Mouse (Mus musculus) hindbrain, embryonic 15.5 days (tissue): ENCODE data around the gene Brca1. TPM values are rescaled to one million over a fixed set of nuclear protein-coding genes. Genes with fewer than 3 reads are reported as not detected.

Experiments
- ATAC-seq: fragments of 200-750 bp; cut with Nextera tagmentation; 2 replicates; pipeline ENCODE4 v1.8.0; 2017; ENCODE audit warnings: low read depth, moderate number of reproducible peaks, moderate TSS enrichment; ENCODE audit not compliant: low FRiP score
- H3K27ac ChIP-seq: fragments of 300-500 bp; sonication (generic); replicated peaks from 2 replicates; pipeline ENCODE4 v1.5.1; 2015; ENCODE audit warnings: mild to moderate bottlenecking, inconsistent platforms
- H3K27me3 ChIP-seq: fragments of 300-500 bp; sonication (generic); 2 replicates; pipeline ENCODE4 v1.6.1; 2015; ENCODE audit warnings: control low read depth, inconsistent platforms
- H3K36me3 ChIP-seq: fragments of 300-500 bp; sonication (generic); 2 replicates; pipeline ENCODE4 v1.6.1; 2015; ENCODE audit warnings: control low read depth, inconsistent platforms
- H3K4me1 ChIP-seq: fragments of 300-500 bp; sonication (generic); replicated peaks from 2 replicates; pipeline ENCODE4 v1.6.1; 2015; ENCODE audit warnings: control low read depth, inconsistent platforms
- H3K4me2 ChIP-seq: fragments of 300-500 bp; sonication (generic); 2 replicates; pipeline ENCODE4 v1.6.1; 2015; ENCODE audit warnings: moderate library complexity, mild to moderate bottlenecking, inconsistent platforms
- H3K4me3 ChIP-seq: fragments of 300-500 bp; sonication (generic); 2 replicates; pipeline ENCODE4 v1.5.1; 2015; ENCODE audit warnings: mild to moderate bottlenecking, inconsistent platforms
- H3K9ac ChIP-seq: fragments of 300-500 bp; sonication (generic); 2 replicates; pipeline ENCODE4 v1.6.1; 2015; ENCODE audit warnings: inconsistent platforms
- H3K9me3 ChIP-seq: fragments of 300-500 bp; sonication (generic); 2 replicates; pipeline ENCODE4 v1.6.1; 2016; ENCODE audit warnings: control low read depth, inconsistent platforms
- WGBS: fragments of 180-500 bp; shearing (Covaris S2); methylation state at CpG from one replicate; pipeline ENCODE4 v1.1.7; 2015; 5-methylcytosine and 5-hydroxymethylcytosine counted together
- polyA plus RNA-seq: library from polyadenylated mRNA; unstranded; fragments of >200 nt; fragmentation: Nextera tagmentation; extraction: Ambion mirVana; gene quantifications from 2 replicates; pipeline ENCODE4 v1.2.1, GENCODE M21; 2015

Gene Brca1
- polyA plus RNA-seq, 1 experiment from 2014 or later = 2.8 TPM

- H3K4me3 ChIP-seq = no peak overlapping the region
- no peak for ATAC-seq
- 81% methylated on average over 10 of the region's 10 CpGs for WGBS
- H3K4me1 ChIP-seq = no peaks in the 10 kb centered on the region
- H3K4me2 ChIP-seq = no peak overlapping the region
- H3K27me3 ChIP-seq = no peaks in the 10 kb centered on the region
- H3K9ac ChIP-seq = no peak overlapping the region
- no peaks in the 10 kb centered on the region for H3K9me3 ChIP-seq
- H3K27ac ChIP-seq = peak overlapping the region; percentile 21; the same call in 1 of the 2 replicates
- no peaks in the 10 kb centered on the region for H3K36me3 ChIP-seq
Observed at GRCm38 (mm10) chr11:101525056-101525455, 26.7 kb downstream of the Brca1 start.

- no peak overlapping the region for H3K9ac ChIP-seq
- no peaks in the 10 kb centered on the region for H3K36me3 ChIP-seq
- no peaks in the 10 kb centered on the region for H3K4me1 ChIP-seq
- H3K4me2 ChIP-seq = no peak overlapping the region
- no peak overlapping the region for H3K4me3 ChIP-seq
- ATAC-seq = no peak
- H3K27me3 ChIP-seq = no peaks in the 10 kb centered on the region
- no peak overlapping the region for H3K27ac ChIP-seq
- WGBS = 96% methylated on average over 8 of the region's 8 CpGs
- H3K9me3 ChIP-seq = no peaks in the 10 kb centered on the region
Observed at GRCm38 (mm10) chr11:101524446-101524845, 27.3 kb downstream of the Brca1 start.

DNA sequence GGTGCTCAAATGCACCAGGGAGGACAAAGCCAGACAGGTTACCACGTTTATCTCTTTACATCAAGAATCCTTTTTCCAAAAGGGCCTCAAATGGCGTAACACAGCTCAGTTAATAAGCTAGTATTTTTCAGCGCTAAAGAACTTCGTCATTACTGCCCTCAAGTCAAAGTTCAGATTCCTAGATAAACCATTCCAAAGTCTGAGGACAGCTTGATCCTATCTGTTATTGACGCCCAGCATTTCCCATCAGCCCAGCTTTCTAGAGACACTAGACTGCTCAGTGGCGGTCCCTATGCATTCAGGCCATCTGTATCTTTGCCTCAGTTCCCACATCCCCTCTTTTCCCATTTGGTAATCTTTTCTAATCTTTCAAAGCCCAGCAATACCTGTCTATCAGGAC is 32.4 kb downstream of the Brca1 start:
- no peak overlapping the region for H3K27ac ChIP-seq
- H3K4me1 ChIP-seq = no peaks in the 10 kb centered on the region
- no peak overlapping the region for H3K4me3 ChIP-seq
- no peaks in the 10 kb centered on the region for H3K9me3 ChIP-seq
- ATAC-seq = no peak
- H3K9ac ChIP-seq = no peak overlapping the region
- H3K27me3 ChIP-seq = no peaks in the 10 kb centered on the region
- no peaks in the 10 kb centered on the region for H3K36me3 ChIP-seq
- no peak overlapping the region for H3K4me2 ChIP-seq
- 89% methylated on average over 6 of the region's 6 CpGs for WGBS

DNA sequence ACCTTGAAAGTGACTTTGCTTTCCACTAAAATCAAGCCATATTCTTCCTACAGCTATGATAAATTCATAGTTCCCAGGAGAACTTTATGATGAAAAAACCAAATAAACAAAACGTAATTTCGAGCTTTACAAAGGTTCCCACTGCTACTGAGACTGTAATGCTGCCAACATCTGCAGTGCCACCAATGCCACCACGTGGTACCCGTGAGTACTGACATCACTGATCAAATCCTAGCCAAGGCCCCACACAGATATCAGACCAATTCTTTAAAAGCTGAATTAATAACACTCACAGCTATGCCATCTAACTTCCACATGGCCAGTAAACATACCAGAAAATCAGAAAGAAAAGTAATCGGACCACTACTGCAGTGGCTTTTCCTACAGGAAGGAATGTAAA is 32.8 kb downstream of the Brca1 start:
- Histone ChIP-seq H3K36me3 (no peaks in the 10 kb centered on the region), H3K4me3 (no peak overlapping the region), H3K9ac (no peak overlapping the region), H3K9me3 (no peaks in the 10 kb centered on the region), H3K4me2 (no peak overlapping the region), H3K27me3 (no peaks in the 10 kb centered on the region), H3K27ac (no peak overlapping the region), H3K4me1 (no peaks in the 10 kb centered on the region)
- WGBS = 74% methylated on average over 5 of the region's 5 CpGs
- ATAC-seq = no peak

DNA sequence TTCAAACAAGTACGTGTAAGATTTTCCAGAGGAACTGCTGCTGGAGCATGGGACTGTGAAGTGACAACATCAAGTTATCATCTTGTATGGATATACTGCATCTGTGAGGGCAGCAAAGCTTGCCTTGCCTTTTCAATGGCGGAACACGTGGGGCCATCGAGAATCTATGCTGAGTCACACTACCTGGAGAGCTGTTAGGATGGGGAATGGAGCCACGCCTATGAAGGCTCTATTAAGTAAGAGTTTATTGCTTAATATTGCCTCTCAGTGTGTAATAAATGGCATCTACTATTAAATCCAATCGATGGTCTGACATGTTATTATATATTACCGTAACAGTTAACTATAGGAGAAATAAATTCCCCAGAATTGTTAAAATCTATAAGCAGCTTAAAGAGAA is 44.7 kb downstream of the Brca1 start:
- H3K4me2 ChIP-seq = no peak overlapping the region
- no peaks in the 10 kb centered on the region for H3K27me3 ChIP-seq
- no peaks in the 10 kb centered on the region for H3K9me3 ChIP-seq
- no peaks in the 10 kb centered on the region for H3K4me1 ChIP-seq
- no peak overlapping the region for H3K9ac ChIP-seq
- no peaks in the 10 kb centered on the region for H3K36me3 ChIP-seq
- no peak overlapping the region for H3K4me3 ChIP-seq
- H3K27ac ChIP-seq = no peak overlapping the region
- WGBS = 91% methylated on average over 7 of the region's 7 CpGs
- ATAC-seq = no peak

DNA sequence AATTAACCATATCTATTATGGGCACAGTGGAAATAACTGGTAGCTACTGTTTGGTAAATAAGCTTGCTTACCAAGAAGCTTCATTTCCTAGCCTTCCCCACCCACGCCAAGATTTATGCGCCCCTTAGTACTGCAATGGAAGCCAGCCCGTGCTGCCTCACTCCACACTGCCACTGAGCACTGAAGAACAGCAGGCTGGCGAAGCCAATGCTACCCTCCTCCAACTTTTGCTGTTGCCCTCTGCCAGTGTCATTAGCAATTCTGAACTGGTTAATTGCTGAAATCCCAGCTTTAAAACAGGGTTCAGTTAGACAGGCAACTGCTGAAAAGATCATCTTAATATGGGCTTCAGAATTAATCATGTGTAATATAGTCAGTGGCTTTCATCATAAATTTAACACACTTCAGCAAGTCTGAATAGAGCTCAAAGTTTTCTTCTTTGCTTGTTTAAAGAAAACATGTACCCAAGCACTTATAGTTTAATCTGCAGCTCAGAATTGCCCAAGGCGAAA is 45.4 kb downstream of the Brca1 start:
- no peaks in the 10 kb centered on the region for H3K4me1 ChIP-seq
- H3K9ac ChIP-seq = no peak overlapping the region
- no peak for ATAC-seq
- no peak overlapping the region for H3K4me2 ChIP-seq
- no peak overlapping the region for H3K27ac ChIP-seq
- H3K9me3 ChIP-seq = no peaks in the 10 kb centered on the region
- no peaks in the 10 kb centered on the region for H3K36me3 ChIP-seq
- H3K4me3 ChIP-seq = no peak overlapping the region
- H3K27me3 ChIP-seq = no peaks in the 10 kb centered on the region
- WGBS = 74% methylated on average over 5 of the region's 5 CpGs

DNA sequence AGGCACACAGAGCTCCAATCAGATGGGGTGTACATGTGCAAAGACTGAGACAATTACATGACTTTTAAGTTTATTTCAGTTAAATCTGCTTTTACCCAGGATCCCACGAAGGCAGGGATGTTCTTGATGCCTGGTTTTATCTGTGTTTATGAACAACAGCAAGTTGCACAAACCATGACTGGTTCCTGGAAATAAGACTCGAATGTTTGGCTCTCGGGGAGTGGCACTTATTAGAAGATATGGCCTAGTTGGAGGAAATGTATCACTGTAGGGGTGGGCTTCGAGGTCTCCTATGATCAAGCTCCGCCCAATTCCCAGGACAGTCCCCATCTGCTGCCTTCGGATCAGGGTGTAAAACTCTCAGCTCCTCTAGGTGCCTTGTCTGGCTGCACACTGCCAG is 65.6 kb downstream of the Brca1 start:
- H3K27ac ChIP-seq = no peak overlapping the region
- H3K9ac ChIP-seq = no peak overlapping the region
- 0 out of 2 replicates have a peak, but pooled peaks cover 3% of the 10 kb centered on the region for H3K4me1 ChIP-seq
- no peak overlapping the region for H3K4me2 ChIP-seq
- no peaks in the 10 kb centered on the region for H3K36me3 ChIP-seq
- H3K4me3 ChIP-seq = no peak overlapping the region
- no peaks in the 10 kb centered on the region for H3K27me3 ChIP-seq
- 76% methylated on average over 6 of the region's 6 CpGs for WGBS
- ATAC-seq = no peak
- H3K9me3 ChIP-seq = no peaks in the 10 kb centered on the region

DNA sequence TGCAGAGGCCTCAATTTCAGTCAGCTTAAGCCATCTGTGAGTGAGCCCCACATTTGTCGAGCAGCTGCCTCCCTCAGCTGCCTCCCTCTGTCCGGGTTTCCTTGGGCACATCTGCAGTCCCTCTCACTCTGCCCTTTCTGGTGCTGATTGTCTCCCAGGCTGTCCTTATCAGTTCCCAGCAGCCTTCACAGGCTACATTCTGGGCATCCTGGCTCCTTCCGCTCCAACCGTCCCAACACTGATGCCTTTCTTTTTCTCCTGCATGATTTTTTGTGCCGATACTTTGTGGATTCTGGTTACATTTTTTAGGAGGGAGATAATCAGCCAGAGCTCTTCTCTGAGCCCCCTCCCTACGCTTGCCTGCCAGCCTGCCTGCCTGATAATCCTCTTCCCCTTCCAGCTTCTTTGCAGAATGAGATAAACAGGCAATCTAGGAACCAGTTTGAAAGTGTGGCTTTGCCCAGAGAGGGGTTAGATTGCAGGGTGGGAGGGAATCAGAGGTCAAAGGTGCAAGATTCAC is 66.2 kb downstream of the Brca1 start:
- Histone ChIP-seq H3K27ac (no peak overlapping the region), H3K4me1 (0 out of 2 replicates have a peak, but pooled peaks cover 3% of the 10 kb centered on the region), H3K36me3 (no peaks in the 10 kb centered on the region), H3K9me3 (no peaks in the 10 kb centered on the region), H3K4me2 (no peak overlapping the region), H3K27me3 (no peaks in the 10 kb centered on the region), H3K4me3 (no peak overlapping the region), H3K9ac (no peak overlapping the region)
- 46% methylated on average over 6 of the region's 6 CpGs for WGBS
- ATAC-seq = no peak

GRCm38 (mm10) chr11:101484814-101485213 is 66.9 kb downstream of the Brca1 start:
- no peak for ATAC-seq
- Histone ChIP-seq H3K27me3 (no peaks in the 10 kb centered on the region), H3K9me3 (no peaks in the 10 kb centered on the region), H3K36me3 (no peaks in the 10 kb centered on the region), H3K9ac (no peak overlapping the region), H3K27ac (no peak overlapping the region), H3K4me1 (peaks cover 3% of the 10 kb centered on the region; the same call in 1 of the 2 replicates), H3K4me2 (no peak overlapping the region), H3K4me3 (no peak overlapping the region)
- WGBS = 88% methylated on average over 7 of the region's 7 CpGs

GRCm38 (mm10) chr11:101484245-101484644 is 67.5 kb downstream of the Brca1 start:
- H3K27me3 ChIP-seq = no peaks in the 10 kb centered on the region
- no peak overlapping the region for H3K4me2 ChIP-seq
- peaks cover 7% of the 10 kb centered on the region for H3K4me1 ChIP-seq
- no peaks in the 10 kb centered on the region for H3K9me3 ChIP-seq
- H3K27ac ChIP-seq = 0 out of 2 replicates have a peak overlapping the region, but pooled peaks have one; percentile 4
- H3K9ac ChIP-seq = no peak overlapping the region
- H3K36me3 ChIP-seq = no peaks in the 10 kb centered on the region
- no peak for ATAC-seq
- H3K4me3 ChIP-seq = no peak overlapping the region
- 66% methylated on average over 6 of the region's 6 CpGs for whole genome bisulfite sequencing

- H3K27ac ChIP-seq = 0 out of 2 replicates have a peak overlapping the region, but pooled peaks have one; percentile 4
- no peak overlapping the region for H3K9ac ChIP-seq
- WGBS = 11% methylated on average over 3 of the region's 3 CpGs
- H3K27me3 ChIP-seq = no peaks in the 10 kb centered on the region
- H3K9me3 ChIP-seq = no peaks in the 10 kb centered on the region
- no peaks in the 10 kb centered on the region for H3K36me3 ChIP-seq
- ATAC-seq = no peak
- peaks cover 11% of the 10 kb centered on the region for H3K4me1 ChIP-seq
- H3K4me3 ChIP-seq = no peak overlapping the region
- H3K4me2 ChIP-seq = no peak overlapping the region
Observed at GRCm38 (mm10) chr11:101483804-101484203, 68.0 kb downstream of the Brca1 start.

GRCm38 (mm10) chr11:101480912-101481311 is 70.8 kb downstream of the Brca1 start:
- Histone ChIP-seq H3K9me3 (no peaks in the 10 kb centered on the region), H3K27ac (no peak overlapping the region)

GRCm38 (mm10) chr11:101479171-101479635 is 72.6 kb downstream of the Brca1 start:
- peaks cover 23% of the 10 kb centered on the region for H3K4me1 ChIP-seq
- H3K9me3 ChIP-seq = no peaks in the 10 kb centered on the region
- H3K4me2 ChIP-seq = peak overlapping the region; percentile 47
- ATAC-seq = peak; percentile 50
- no peak overlapping the region for H3K9ac ChIP-seq
- H3K4me3 ChIP-seq = peak overlapping the region; percentile 11; the same call in 1 of the 2 replicates
- H3K27me3 ChIP-seq = no peaks in the 10 kb centered on the region
- H3K36me3 ChIP-seq = no peaks in the 10 kb centered on the region
- 5% methylated on average over 18 of the region's 18 CpGs for WGBS
- H3K27ac ChIP-seq = peak overlapping the region; percentile 74

More at GRCm38 (mm10) chr11:101480912-101481311, 70.8 kb downstream of the Brca1 start:
- 55% methylated on average over 6 of the region's 6 CpGs for WGBS
- peaks cover 21% of the 10 kb centered on the region for H3K4me1 ChIP-seq
- H3K9ac ChIP-seq = no peak overlapping the region
- ATAC-seq = no peak
- no peaks in the 10 kb centered on the region for H3K27me3 ChIP-seq
- H3K4me3 ChIP-seq = no peak overlapping the region
- H3K36me3 ChIP-seq = no peaks in the 10 kb centered on the region
- no peak overlapping the region for H3K4me2 ChIP-seq
